Mouse (Mus musculus): ENCODE measurements at regions not wholly inside any gene's neighbourhood (a gene's known extent, or its start where the extent isn't known, plus 50 kb on each side); places are given as distances from the start of the nearest gene placed in this dataset.

DNA sequence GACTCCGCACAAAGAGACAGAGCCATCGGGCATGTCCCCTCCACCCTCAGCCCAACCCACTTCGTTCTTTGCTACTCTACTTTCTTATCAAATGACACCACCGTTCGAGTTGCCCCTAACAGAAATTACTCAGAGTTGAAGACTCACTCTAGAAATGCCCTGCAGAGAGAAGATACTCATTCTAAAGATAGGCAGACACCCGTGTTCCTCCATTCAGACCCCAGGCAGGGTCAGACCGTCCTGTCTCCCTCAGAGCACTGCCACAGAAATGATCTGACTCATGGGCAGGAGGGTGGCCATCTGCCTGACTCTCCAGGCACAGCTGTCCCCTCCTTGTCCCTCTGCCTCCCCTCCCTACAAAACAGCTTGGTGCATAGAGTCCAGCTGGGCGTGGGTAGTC lies 185.6 kb downstream of the Setd4 start:
- DNase-seq (ENCODE audit: extremely low spot score in 1 of 2, low spot score in 1 of 2) = peak in 1 of 2 experiments; percentile 3

GRCm38 (mm10) chr16:93417831-93418230 lies 186.0 kb downstream of the Setd4 start:
- no peak for DNase-seq (ENCODE audit: extremely low spot score in 1 of 2, low spot score in 1 of 2)

DNA sequence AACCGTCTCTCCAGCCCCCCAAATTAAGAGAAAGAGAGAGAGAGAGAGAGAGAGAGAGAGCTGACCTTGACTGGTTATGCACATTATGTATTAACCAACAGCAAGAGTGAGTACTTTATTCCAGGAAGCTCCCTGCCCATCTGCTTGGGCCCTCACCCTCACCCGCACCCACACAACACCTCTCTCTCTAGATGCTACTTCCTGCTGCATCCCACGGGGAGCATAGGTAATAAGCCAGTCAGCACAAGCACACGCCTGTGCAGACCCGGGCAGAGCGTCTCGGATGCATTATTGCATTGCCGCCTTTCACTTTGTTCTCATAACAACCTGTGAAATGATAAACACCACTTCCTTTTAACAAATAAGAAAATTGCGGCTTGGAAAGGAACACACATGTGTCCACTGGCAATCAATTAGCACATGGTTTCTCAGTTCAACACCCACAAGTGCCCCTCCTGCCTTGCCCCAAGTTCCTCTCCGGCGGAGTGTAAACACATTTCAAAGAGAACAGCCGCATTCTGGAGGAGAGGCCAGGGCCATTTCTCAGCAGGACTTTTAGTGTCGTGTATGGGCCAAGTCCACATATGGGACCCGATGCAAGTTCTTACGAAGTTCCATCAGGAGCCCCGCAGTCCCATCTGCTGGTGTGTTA lies 211.7 kb downstream of the Setd4 start:
- no peak for DNase-seq (ENCODE audit: extremely low spot score in 1 of 2, low spot score in 1 of 2)

DNA sequence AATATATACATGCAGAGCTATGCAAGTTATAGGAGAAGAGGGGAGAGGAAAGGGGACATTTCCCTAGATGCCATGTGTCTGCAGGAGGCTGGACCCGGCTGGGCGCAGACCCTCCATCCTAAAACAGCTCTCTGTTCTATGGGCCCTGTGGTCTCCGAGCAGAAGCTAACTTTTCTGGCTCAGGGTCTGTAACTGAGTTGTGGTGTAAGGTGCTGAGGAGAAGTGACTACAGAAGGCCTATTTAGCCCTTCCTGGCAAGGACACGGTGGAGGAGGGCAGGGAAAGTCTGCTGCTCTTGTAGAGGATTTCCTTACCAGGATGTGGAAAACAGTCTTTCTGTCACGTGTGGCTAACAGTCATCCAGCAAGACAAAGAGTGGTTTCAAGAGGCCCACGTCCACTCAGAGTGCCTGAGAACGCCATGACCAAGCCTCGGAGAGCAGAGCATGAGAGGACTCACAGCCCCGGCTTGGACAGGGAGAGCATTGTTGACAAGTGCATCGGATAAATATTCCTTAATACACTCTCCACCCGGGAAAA lies 216.2 kb downstream of the Setd4 start:
- no peak for DNase-seq (ENCODE audit: extremely low spot score in 1 of 2, low spot score in 1 of 2)

GRCm38 (mm10) chr16:93384039-93384537 lies 219.8 kb downstream of the Setd4 start:
- DNase-seq (ENCODE audit: extremely low spot score in 1 of 2, low spot score in 1 of 2) = peak in 1 of 2 experiments; percentile 56

DNA sequence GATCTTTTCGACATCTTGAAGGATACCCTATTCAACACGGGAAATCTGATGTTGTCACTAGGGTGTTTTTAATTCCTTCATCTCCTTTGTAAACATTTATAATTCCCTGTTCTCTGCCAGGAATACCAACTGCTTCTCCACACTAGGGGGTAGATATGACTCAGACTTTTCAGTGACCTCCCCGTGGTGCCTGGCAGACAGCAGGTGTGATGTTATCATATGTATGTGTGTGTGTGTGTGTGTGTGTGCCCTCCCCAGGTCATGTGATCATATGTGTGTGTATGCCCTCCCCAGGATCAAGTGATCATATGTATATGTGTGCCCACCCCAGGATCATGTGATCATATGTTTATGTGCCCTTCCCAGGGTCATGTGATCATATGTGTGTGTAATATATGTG lies 220.9 kb downstream of the Setd4 start:
- no peak for DNase-seq (ENCODE audit: extremely low spot score in 1 of 2, low spot score in 1 of 2)

- DNase-seq (ENCODE audit: extremely low spot score in 1 of 2, low spot score in 1 of 2) = no peak
Observed at GRCm38 (mm10) chr16:93380717-93381671, 222.9 kb downstream of the Setd4 start.

GRCm38 (mm10) chr16:93380117-93380516 lies 223.7 kb downstream of the Setd4 start:
- no peak for DNase-seq (ENCODE audit: extremely low spot score in 1 of 2, low spot score in 1 of 2)

DNA sequence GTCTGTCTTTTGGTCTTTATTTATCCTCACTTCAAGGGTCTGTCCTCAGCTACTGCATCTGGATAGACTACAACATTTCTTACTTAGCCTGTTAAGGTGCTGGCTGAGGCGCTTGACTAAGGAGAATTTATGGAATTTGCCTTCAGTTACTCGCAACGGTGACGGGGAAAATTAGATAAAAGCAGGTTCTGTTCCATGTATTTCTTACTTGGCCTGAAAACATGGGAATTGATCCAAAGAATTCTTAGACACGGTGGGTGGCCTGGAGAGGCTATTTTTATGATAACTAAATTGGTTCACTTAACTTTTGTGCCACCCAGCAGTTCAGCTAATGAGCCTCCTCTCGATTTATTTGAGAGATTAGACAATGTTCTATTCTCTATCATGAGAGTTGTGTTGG lies 224.3 kb downstream of the Setd4 start:
- DNase-seq (ENCODE audit: extremely low spot score in 1 of 2, low spot score in 1 of 2) = no peak

DNA sequence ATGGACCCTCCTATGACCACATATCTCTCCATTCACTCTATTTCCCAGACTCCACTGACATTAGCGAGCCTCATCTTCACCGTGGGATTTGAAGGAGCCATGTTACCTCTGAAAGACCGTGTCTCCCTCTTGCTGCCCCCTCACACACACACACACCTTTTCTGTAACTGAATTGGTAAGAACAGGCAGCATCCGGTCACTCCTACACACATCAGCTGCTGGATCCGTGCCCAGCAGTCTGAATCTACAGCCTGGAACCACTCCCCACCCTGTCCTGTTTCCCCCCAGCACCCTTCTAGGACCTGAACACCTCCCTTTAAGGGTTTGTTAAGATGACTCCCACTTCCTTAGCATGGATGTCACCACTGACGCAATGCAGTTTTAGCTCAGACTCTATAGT lies 229.2 kb downstream of the Setd4 start:
- no peak for DNase-seq (ENCODE audit: extremely low spot score in 1 of 2, low spot score in 1 of 2)

- DNase-seq (ENCODE audit: extremely low spot score in 1 of 2, low spot score in 1 of 2) = no peak
Observed at GRCm38 (mm10) chr16:93369766-93370146, 234.1 kb downstream of the Setd4 start.

- DNase-seq (ENCODE audit: extremely low spot score in 1 of 2, low spot score in 1 of 2) = peak in 1 of 2 experiments; percentile 65
Observed at GRCm38 (mm10) chr16:93368824-93369765, 234.8 kb downstream of the Setd4 start.

GRCm38 (mm10) chr16:93367995-93368394 lies 235.9 kb downstream of the Setd4 start:
- DNase-seq (ENCODE audit: extremely low spot score in 1 of 2, low spot score in 1 of 2) = no peak

DNA sequence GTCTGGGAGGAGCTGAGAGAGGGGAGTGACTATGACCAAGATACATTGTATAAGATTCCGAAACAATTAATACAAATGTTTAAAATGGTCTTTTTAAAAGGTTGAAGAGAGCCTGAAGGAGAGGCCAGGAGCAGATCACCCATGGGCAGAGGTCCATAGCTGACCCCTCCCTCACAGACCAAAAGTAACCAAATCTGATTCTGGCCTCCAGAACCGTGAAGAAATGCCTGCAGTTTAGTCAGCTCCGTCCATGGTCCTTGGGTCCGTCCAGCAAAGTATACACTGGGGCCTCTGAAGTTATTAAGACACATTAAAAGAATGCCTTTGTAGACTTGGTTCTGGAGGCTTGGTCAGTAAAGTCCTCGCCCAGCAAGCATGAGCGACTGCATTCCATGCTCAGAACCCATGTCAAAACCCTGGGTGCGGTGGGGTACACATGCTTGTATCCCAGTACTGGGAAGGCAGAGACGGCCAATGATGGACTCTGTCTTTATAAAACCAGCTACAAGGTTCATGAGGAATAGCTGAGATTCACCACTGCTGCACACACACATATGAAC lies 236.5 kb downstream of the Setd4 start:
- no peak for DNase-seq (ENCODE audit: extremely low spot score in 1 of 2, low spot score in 1 of 2)

DNA sequence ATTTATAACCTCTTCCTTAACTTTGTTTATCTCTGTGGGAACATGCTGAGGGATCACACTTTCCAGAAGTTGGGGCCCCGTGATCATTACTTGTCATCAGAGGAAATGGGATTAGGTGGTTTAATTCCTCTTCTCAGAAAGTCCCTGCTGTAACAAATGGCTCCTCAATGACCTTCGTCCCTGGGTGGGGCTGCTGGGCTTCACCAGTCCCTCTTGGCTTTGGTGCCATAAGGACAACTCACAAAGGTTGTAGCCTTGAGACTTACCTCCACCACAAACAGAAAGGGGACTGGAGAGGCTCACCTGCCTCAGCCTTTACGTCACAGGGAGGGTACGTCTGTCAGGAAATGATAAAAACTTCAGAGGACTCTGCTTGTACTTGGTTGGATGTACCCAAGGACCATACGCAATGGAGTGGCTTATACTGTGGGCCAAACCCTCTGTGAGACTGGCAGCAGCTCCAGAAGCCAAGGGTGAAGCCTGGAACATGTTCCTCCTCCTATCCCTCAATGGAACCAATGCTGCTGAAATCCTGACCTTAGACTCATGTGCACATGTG lies 237.4 kb downstream of the Setd4 start:
- no peak for DNase-seq (ENCODE audit: extremely low spot score in 1 of 2, low spot score in 1 of 2)

DNA sequence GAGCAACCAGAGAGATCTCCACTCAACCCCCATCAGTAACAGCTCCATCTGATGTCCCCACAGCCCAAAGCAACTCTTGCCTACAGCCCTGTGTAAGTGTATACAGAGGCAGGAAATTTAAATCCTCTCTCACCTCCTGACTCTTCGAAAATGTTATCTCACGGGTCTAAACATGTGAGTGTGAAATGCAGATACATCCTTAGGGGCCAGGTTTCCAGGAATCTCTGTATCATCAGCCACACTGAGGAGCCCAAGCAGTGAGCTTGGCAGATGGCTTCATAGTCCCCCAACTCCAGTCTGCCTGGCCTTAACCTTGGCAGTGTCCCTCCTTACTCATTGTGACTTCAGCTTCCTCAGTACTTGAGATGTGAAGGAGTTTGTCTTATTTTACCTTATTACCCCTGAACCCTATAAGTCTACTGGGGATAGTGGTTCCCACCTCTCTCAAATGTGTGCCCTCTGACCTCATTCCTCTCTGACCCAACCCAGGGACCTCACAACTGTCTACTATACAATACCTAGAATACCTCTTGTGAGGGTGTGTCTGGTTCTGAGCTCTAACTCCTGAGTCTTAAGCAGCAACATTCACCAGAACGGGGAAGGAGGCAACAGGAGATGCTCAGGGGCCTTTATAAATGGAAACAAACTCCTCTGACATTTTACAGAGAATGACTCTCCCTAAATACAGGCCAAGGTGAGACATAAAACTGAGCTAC lies 238.5 kb downstream of the Setd4 start:
- no peak for DNase-seq (ENCODE audit: extremely low spot score in 1 of 2, low spot score in 1 of 2)

GRCm38 (mm10) chr16:93359772-93360171 lies 244.1 kb downstream of the Setd4 start:
- no peak for DNase-seq (ENCODE audit: extremely low spot score in 1 of 2, low spot score in 1 of 2)

DNA sequence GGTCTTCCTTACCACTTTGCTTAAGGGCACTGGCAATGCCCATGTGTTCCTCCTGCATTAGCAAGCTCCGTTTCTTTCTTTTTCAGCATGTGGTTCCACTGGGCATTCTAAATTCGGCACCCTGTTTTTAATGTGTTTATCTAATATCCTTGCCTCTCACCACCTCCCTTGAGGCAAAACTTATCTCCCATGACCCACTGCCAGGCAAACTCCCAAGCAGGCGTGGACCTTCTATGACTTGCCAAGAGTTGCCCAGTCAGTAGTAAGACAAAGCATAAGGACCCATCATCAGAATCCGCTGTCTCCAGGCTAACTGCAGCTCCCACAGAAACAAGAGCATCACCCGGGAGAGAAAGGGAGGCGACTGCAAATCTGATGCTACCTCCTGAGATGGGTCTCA lies 245.2 kb downstream of the Setd4 start:
- DNase-seq (ENCODE audit: extremely low spot score in 1 of 2, low spot score in 1 of 2) = no peak

GRCm38 (mm10) chr16:93358166-93358565 lies 245.7 kb downstream of the Setd4 start:
- no peak for DNase-seq (ENCODE audit: extremely low spot score in 1 of 2, low spot score in 1 of 2)
